Comparison of ENCODE assay signal across 13 mouse cellular contexts in the genomic region with DNA sequence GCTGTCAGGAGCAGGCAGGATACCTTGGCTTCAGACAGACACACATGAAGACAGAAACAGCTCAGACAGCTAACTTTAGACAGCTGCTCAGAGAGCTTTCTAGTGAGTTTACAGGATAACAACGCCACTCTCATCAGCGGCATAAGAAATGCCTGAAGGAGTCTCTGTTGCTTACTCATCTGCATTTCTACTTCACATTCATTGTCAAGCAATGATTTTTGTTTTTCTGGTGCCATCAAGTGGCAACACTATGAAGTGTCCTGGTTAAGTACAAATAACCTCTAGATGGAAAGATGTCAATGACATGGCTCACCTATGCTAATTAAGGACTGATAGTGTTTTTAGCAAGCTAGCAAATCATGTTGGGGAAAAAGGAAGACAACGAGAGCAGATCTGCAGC. TPM values are rescaled to one million over a fixed set of nuclear protein-coding genes. Genes with fewer than 3 reads are reported as not detected.
DNase-seq lines count a peak whose midpoint lies in the region; ATAC-seq and TF ChIP-seq lines count a peak whose summit lies in the region.
"Had no signal": no experiment of that assay in that cellular context is flagged by ENCODE, and none has a peak within 500 bp of the region (broad histone marks: within the 10 kb centered on the region; RNA-seq: fewer than 3 reads in every experiment).

No protein-coding gene starts in this region.

- no peak overlapping the region for H3K4me2 ChIP-seq in midbrain, embryonic 14.5 days (ENCODE audit: low read length)
- no peak overlapping the region for H3K4me2 ChIP-seq in midbrain, embryonic 11.5 days
- H3K4me2 ChIP-seq: heart, embryonic 15.5 days had no signal

- no peak overlapping the region for H3K9ac ChIP-seq in midbrain, embryonic 14.5 days (replicated peaks; ENCODE audit: low read length)
- H3K9ac ChIP-seq in midbrain, embryonic 11.5 days (ENCODE audit: low read length): no peak overlapping the region
- H3K9ac ChIP-seq: heart, embryonic 15.5 days had no signal

- no peak for TF ChIP-seq POLR2A in kidney, adult 2 months (IDR thresholded peaks at IDR 0.05; ENCODE audit: low read depth, low read length)

- ATAC-seq in midbrain, embryonic 14.5 days (ENCODE audit: low FRiP score, low TSS enrichment): no peak
- ATAC-seq in midbrain, embryonic 11.5 days (ENCODE audit: low FRiP score): no peak

- H3K4me3 ChIP-seq in kidney, adult 2 months (ENCODE audit: insufficient read depth, low read depth, low read length): no peak overlapping the region
- H3K4me3 ChIP-seq in midbrain, embryonic 14.5 days (replicated peaks; ENCODE audit: low read depth, low read length): no peak overlapping the region
- H3K4me3 ChIP-seq in midbrain, embryonic 11.5 days (ENCODE audit: low read depth, low read length): no peak overlapping the region
- H3K4me3 ChIP-seq: heart, embryonic 15.5 days had no signal

- no peaks in the 10 kb centered on the region for H3K9me3 ChIP-seq in midbrain, embryonic 14.5 days (ENCODE audit: control insufficient read depth, low read length)
- H3K9me3 ChIP-seq in midbrain, embryonic 11.5 days (ENCODE audit: control insufficient read depth, low read length): no peaks in the 10 kb centered on the region
- H3K9me3 ChIP-seq: heart, embryonic 15.5 days had no signal

- H3K4me1 ChIP-seq in kidney, adult 2 months (ENCODE audit: control insufficient read depth, insufficient read depth, low read length): peaks cover 7% of the 10 kb centered on the region; the same call in 1 of the 2 replicates
- H3K4me1 ChIP-seq in midbrain, embryonic 14.5 days (ENCODE audit: control insufficient read depth, insufficient read depth, low read length): no peaks in the 10 kb centered on the region
- no peaks in the 10 kb centered on the region for H3K4me1 ChIP-seq in midbrain, embryonic 11.5 days (ENCODE audit: control insufficient read depth, insufficient read depth, low read length)
- H3K4me1 ChIP-seq: heart, embryonic 15.5 days had no signal

- WGBS in kidney, adult 2 months: 64% methylated on average over 3 of the region's 3 CpGs
- WGBS in midbrain, embryonic 14.5 days: 64% methylated on average over 3 of the region's 3 CpGs
- WGBS in midbrain, embryonic 11.5 days: 86% methylated on average over 3 of the region's 3 CpGs

- H3K27ac ChIP-seq in kidney, adult 2 months (ENCODE audit: insufficient read depth, low read depth, low read length): no peak overlapping the region
- 0 out of 2 replicates have a peak overlapping the region, but pooled peaks have one; percentile 32 for H3K27ac ChIP-seq in midbrain, embryonic 14.5 days (replicated peaks; ENCODE audit: low read depth, low read length)
- H3K27ac ChIP-seq in midbrain, embryonic 11.5 days (ENCODE audit: low read depth, low read length): no peak overlapping the region
- H3K27ac ChIP-seq: heart, embryonic 15.5 days had no signal

- no peak for TF ChIP-seq CTCF in kidney, adult 2 months (conservative IDR thresholded peaks at IDR 0.05; ENCODE audit: insufficient read depth, insufficient read length, low read depth, low read length)

- H3K27me3 ChIP-seq in kidney, adult 2 months (replicated peaks; ENCODE audit: control insufficient read depth, insufficient read depth, low read length): no peaks in the 10 kb centered on the region
- no peaks in the 10 kb centered on the region for H3K27me3 ChIP-seq in midbrain, embryonic 14.5 days (ENCODE audit: control insufficient read depth, insufficient read depth, low read length)
- no peaks in the 10 kb centered on the region for H3K27me3 ChIP-seq in midbrain, embryonic 11.5 days (ENCODE audit: control insufficient read depth, insufficient read depth, low read length)
- H3K27me3 ChIP-seq: heart, embryonic 15.5 days had no signal

- H3K36me3 ChIP-seq in kidney, adult 2 months (ENCODE audit: control insufficient read depth, insufficient read depth, low read length): no peaks in the 10 kb centered on the region
- H3K36me3 ChIP-seq in midbrain, embryonic 14.5 days (ENCODE audit: control insufficient read depth, insufficient read depth, low read length): peaks cover 31% of the 10 kb centered on the region
- peaks cover 3% of the 10 kb centered on the region; the same call in 1 of the 2 replicates for H3K36me3 ChIP-seq in midbrain, embryonic 11.5 days (ENCODE audit: control insufficient read depth, insufficient read depth, low read length)

- DNase-seq in cerebellum, postnatal 10 days: peak; percentile 28 to 39
- DNase-seq in cerebellum, adult 8-10 months: no peak
- peak; percentile 18 for DNase-seq in kidney, adult 2 months
- DNase-seq in kidney, adult 18-20 months: no peak
- peak; percentile 66 for DNase-seq in midbrain, embryonic 14.5 days
- DNase-seq in midbrain, embryonic 11.5 days (ENCODE audit: low spot score, missing footprints): no peak
- peak; percentile 48 for DNase-seq in retina, postnatal 1 day
- no peak for DNase-seq in gastrocnemius, postnatal 10 days
- DNase-seq: adrenal gland, postnatal 36 days; B cell, adult 2 months; cerebellum, adult 18-20 months; lung, adult 18-20 months had no signal

RNA-seq across cellular contexts. Expression of gene Rps6kc1, which starts 42.8 kb away (rescaled TPM):
- polyA plus RNA-seq in kidney, adult 2 months (2012; rRNA removed): 5.8 and 8.3 TPM in 2 replicates
- 29.8 and 31.0 TPM in 2 replicates for polyA plus RNA-seq in midbrain, embryonic 14.5 days (2014; fragmentation: Nextera tagmentation; extraction: Ambion mirVana)
- polyA plus RNA-seq in midbrain, embryonic 11.5 days (2014; fragmentation: Nextera tagmentation; extraction: Ambion mirVana): 19.5 and 20.1 TPM in 2 replicates
- total RNA-seq in gastrocnemius, postnatal 10 days (2021): 10 to 100 TPM; 20.4 to 23.7 TPM

RNA-seq across cellular contexts. Expression of gene Angel2, which starts 56.1 kb away (rescaled TPM):
- polyA plus RNA-seq in kidney, adult 2 months (2012; rRNA removed): 26.6 and 29.6 TPM in 2 replicates
- polyA plus RNA-seq in midbrain, embryonic 14.5 days (2014; fragmentation: Nextera tagmentation; extraction: Ambion mirVana): 49.3 and 60.1 TPM in 2 replicates
- 65.5 and 65.7 TPM in 2 replicates for polyA plus RNA-seq in midbrain, embryonic 11.5 days (2014; fragmentation: Nextera tagmentation; extraction: Ambion mirVana)
- 10 to 100 TPM; 25.8 to 26.3 TPM for total RNA-seq in gastrocnemius, postnatal 10 days (2021)

Comparison
In these comparisons a context has a peak if more than half of its experiments do, and no peak if none do; other contexts are left out.
1. DNase-seq: peak in cerebellum, postnatal 10 days (2 of 2), kidney, adult 2 months (single experiment), midbrain, embryonic 14.5 days (single experiment) and retina, postnatal 1 day (single experiment); none in cerebellum, adult 8-10 months (single experiment), kidney, adult 18-20 months (single experiment), midbrain, embryonic 11.5 days (single experiment) and gastrocnemius, postnatal 10 days (single experiment).